Mouse (Mus musculus): ENCODE data around the gene Abcb8. TPM values are rescaled to one million over a fixed set of nuclear protein-coding genes. Genes with fewer than 3 reads are reported as not detected.
"Not testable (repeated sequence)": the region's sequence is repeated elsewhere in the genome, so short reads cannot be mapped to it uniquely, and the experiment has no call there.

Gene Abcb8
- polyA plus RNA-seq, 1 experiment = 16.8 TPM

GRCm38 (mm10) chr5:24389011-24389657, 4.3 kb upstream of the Abcb8 start:
- H3K4me3 ChIP-seq (ENCODE audit: insufficient read depth, low read length) = peak overlapping the region; percentile 80
- TF ChIP-seq POLR2A (IDR thresholded peaks at IDR 0.05; ENCODE audit: borderline replicate concordance, low read depth, low read length) = no peak
- TF ChIP-seq CTCF (IDR thresholded peaks at IDR 0.05; ENCODE audit: low read depth, low read length) = no peak
- H3K4me1 ChIP-seq (ENCODE audit: control insufficient read depth, insufficient read depth, low read length) = peaks cover 49% of the 10 kb centered on the region
- H3K27ac ChIP-seq (ENCODE audit: insufficient read depth, low read depth, low read length) = peak overlapping the region; percentile 93

GRCm38 (mm10) chr5:24389658-24390020, 3.8 kb upstream of the Abcb8 start:
- H3K4me3 ChIP-seq (ENCODE audit: insufficient read depth, low read length) = peak overlapping the region; percentile 48
- peak overlapping the region; percentile 93 for H3K27ac ChIP-seq (ENCODE audit: insufficient read depth, low read depth, low read length)
- 0 out of 2 replicates have a peak, but pooled peaks have one; percentile 8 for TF ChIP-seq CTCF (IDR thresholded peaks at IDR 0.05; ENCODE audit: low read depth, low read length)
- no peak for TF ChIP-seq POLR2A (IDR thresholded peaks at IDR 0.05; ENCODE audit: borderline replicate concordance, low read depth, low read length)
- H3K4me1 ChIP-seq (ENCODE audit: control insufficient read depth, insufficient read depth, low read length) = peaks cover 45% of the 10 kb centered on the region

GRCm38 (mm10) chr5:24391864-24392263, 1.6 kb upstream of the Abcb8 start, which contains the start of gene Atg9b:
TSS of gene Atg9b (minus strand) at chr5:24392143.
- no peak for TF ChIP-seq POLR2A (IDR thresholded peaks at IDR 0.05; ENCODE audit: borderline replicate concordance, low read depth, low read length)
- TF ChIP-seq CTCF (IDR thresholded peaks at IDR 0.05; ENCODE audit: low read depth, low read length) = no peak
- H3K27ac ChIP-seq (ENCODE audit: insufficient read depth, low read depth, low read length) = peak within 1 kb of the TSS; percentile 14
- peaks cover 35% of the 10 kb centered on the region for H3K4me1 ChIP-seq (ENCODE audit: control insufficient read depth, insufficient read depth, low read length)
- H3K4me3 ChIP-seq (ENCODE audit: insufficient read depth, low read length) = no peak within 1 kb of the TSS

- Histone ChIP-seq H3K4me1 (ENCODE audit: control insufficient read depth, insufficient read depth, low read length) (peaks cover 34% of the 10 kb centered on the region), H3K27ac (ENCODE audit: insufficient read depth, low read depth, low read length) (peak overlapping the region; percentile 14; the same call in 1 of the 2 replicates), H3K4me3 (ENCODE audit: insufficient read depth, low read length) (no peak overlapping the region)
- TF ChIP-seq POLR2A (IDR thresholded peaks at IDR 0.05; ENCODE audit: borderline replicate concordance, low read depth, low read length) (no peak), CTCF (IDR thresholded peaks at IDR 0.05; ENCODE audit: low read depth, low read length) (no peak)
These were observed 739 bp upstream of the Abcb8 start for GRCm38 (mm10) chr5:24392724-24393123.

GRCm38 (mm10) chr5:24394165-24394894, 867 bp downstream of the Abcb8 start:
- TF ChIP-seq POLR2A (IDR thresholded peaks at IDR 0.05; ENCODE audit: borderline replicate concordance, low read depth, low read length) (no peak), CTCF (IDR thresholded peaks at IDR 0.05; ENCODE audit: low read depth, low read length) (peak; percentile 51; the same call in 1 of the 2 replicates)
- H3K27ac ChIP-seq (ENCODE audit: insufficient read depth, low read depth, low read length) = peak overlapping the region; percentile 82
- H3K4me1 ChIP-seq (ENCODE audit: control insufficient read depth, insufficient read depth, low read length) = peaks cover 29% of the 10 kb centered on the region
- peak overlapping the region; percentile 73 for H3K4me3 ChIP-seq (ENCODE audit: insufficient read depth, low read length)

GRCm38 (mm10) chr5:24396254-24396653, 2.8 kb downstream of the Abcb8 start:
- H3K4me1 ChIP-seq (ENCODE audit: control insufficient read depth, insufficient read depth, low read length) = peaks cover 16% of the 10 kb centered on the region
- H3K4me3 ChIP-seq (ENCODE audit: insufficient read depth, low read length); H3K27ac ChIP-seq (ENCODE audit: insufficient read depth, low read depth, low read length): not testable (repeated sequence)

GRCm38 (mm10) chr5:24399686-24400085, 6.2 kb downstream of the Abcb8 start:
- TF ChIP-seq CTCF (IDR thresholded peaks at IDR 0.05; ENCODE audit: low read depth, low read length) (no peak), POLR2A (IDR thresholded peaks at IDR 0.05; ENCODE audit: borderline replicate concordance, low read depth, low read length) (no peak)
- Histone ChIP-seq H3K4me1 (ENCODE audit: control insufficient read depth, insufficient read depth, low read length) (peaks cover 4% of the 10 kb centered on the region), H3K27ac (ENCODE audit: insufficient read depth, low read depth, low read length) (no peak overlapping the region)

GRCm38 (mm10) chr5:24400362-24400761, 6.9 kb downstream of the Abcb8 start:
- Histone ChIP-seq H3K27ac (ENCODE audit: insufficient read depth, low read depth, low read length) (no peak overlapping the region), H3K4me1 (ENCODE audit: control insufficient read depth, insufficient read depth, low read length) (peaks cover 9% of the 10 kb centered on the region; the same call in 1 of the 2 replicates), H3K4me3 (ENCODE audit: insufficient read depth, low read length) (no peak overlapping the region)
- TF ChIP-seq CTCF (IDR thresholded peaks at IDR 0.05; ENCODE audit: low read depth, low read length) (no peak), POLR2A (IDR thresholded peaks at IDR 0.05; ENCODE audit: borderline replicate concordance, low read depth, low read length) (no peak)

More at GRCm38 (mm10) chr5:24399686-24400085, 6.2 kb downstream of the Abcb8 start:
- no peak overlapping the region for H3K4me3 ChIP-seq (ENCODE audit: insufficient read depth, low read length)

GRCm38 (mm10) chr5:24400911-24401605, 7.6 kb downstream of the Abcb8 start:
- no peak overlapping the region for H3K27ac ChIP-seq (ENCODE audit: insufficient read depth, low read depth, low read length)
- no peak overlapping the region for H3K4me3 ChIP-seq (ENCODE audit: insufficient read depth, low read length)
- peaks cover 11% of the 10 kb centered on the region; the same call in 1 of the 2 replicates for H3K4me1 ChIP-seq (ENCODE audit: control insufficient read depth, insufficient read depth, low read length)
- no peak for TF ChIP-seq POLR2A (IDR thresholded peaks at IDR 0.05; ENCODE audit: borderline replicate concordance, low read depth, low read length)
- no peak for TF ChIP-seq CTCF (IDR thresholded peaks at IDR 0.05; ENCODE audit: low read depth, low read length)

Measured in bone marrow macrophage, adult 2 months (primary cell).